Mouse (Mus musculus): Measurements from ENCODE around the gene Eno4. TPM values are rescaled to one million over a fixed set of nuclear protein-coding genes. Genes with fewer than 3 reads are reported as not detected.
A peak's percentile ranks its signal among the peaks of the same experiment; 100 is the strongest.

The Eno4 gene
- polyA plus RNA-seq, 1 experiment from 2014 or later = 2.7 TPM

- TF ChIP-seq CTCF (IDR thresholded peaks at IDR 0.05) (no peak), EP300 (IDR thresholded peaks at IDR 0.05) (no peak)
- Histone ChIP-seq H3K9ac (replicated peaks; ENCODE audit: low read depth) (no peak overlapping the region), H3K4me2 (replicated peaks; ENCODE audit: low read depth, low read length) (no peak overlapping the region; the same call in 1 of the 2 replicates), H3K27ac (ENCODE audit: low read length) (no peak overlapping the region), H3K36me3 (ENCODE audit: insufficient read depth, low read length) (no peaks in the 10 kb centered on the region), H3K4me1 (ENCODE audit: insufficient read depth, low read depth, low read length) (no peaks in the 10 kb centered on the region), H3K4me3 (ENCODE audit: low read depth, low read length) (peak overlapping the region; percentile 4; the same call in 1 of the 2 replicates), H3K27me3 (replicated peaks; ENCODE audit: insufficient read depth, low read length) (no peaks in the 10 kb centered on the region), H3K9me3 (ENCODE audit: low read length) (no peaks in the 10 kb centered on the region)
- ATAC-seq (no peak), DNase-seq (ENCODE audit: low spot score) (peak; percentile 10)
- 57% methylated on average over 13 of the region's 13 CpGs for WGBS
These were observed 36.3 kb downstream of the Eno4 start for GRCm38 (mm10) chr19:58979436-58980055.

- H3K4me2 ChIP-seq (replicated peaks; ENCODE audit: low read depth, low read length) = no peak overlapping the region; the same call in 1 of the 2 replicates
- H3K27ac ChIP-seq (ENCODE audit: low read length) = no peak overlapping the region
- no peaks in the 10 kb centered on the region for H3K36me3 ChIP-seq (ENCODE audit: insufficient read depth, low read length)
- ATAC-seq (no peak), DNase-seq (ENCODE audit: low spot score) (no peak)
- WGBS = 67% methylated on average over 5 of the region's 5 CpGs
- H3K4me3 ChIP-seq (ENCODE audit: low read depth, low read length) = 0 out of 2 replicates have a peak overlapping the region, but pooled peaks have one; percentile 4
- H3K9ac ChIP-seq (replicated peaks; ENCODE audit: low read depth) = no peak overlapping the region
- H3K9me3 ChIP-seq (ENCODE audit: low read length) = no peaks in the 10 kb centered on the region
- H3K27me3 ChIP-seq (replicated peaks; ENCODE audit: insufficient read depth, low read length) = no peaks in the 10 kb centered on the region
- no peaks in the 10 kb centered on the region for H3K4me1 ChIP-seq (ENCODE audit: insufficient read depth, low read depth, low read length)
- TF ChIP-seq CTCF (IDR thresholded peaks at IDR 0.05) = no peak
- no peak for TF ChIP-seq EP300 (IDR thresholded peaks at IDR 0.05)
These were observed 36.8 kb downstream of the Eno4 start for GRCm38 (mm10) chr19:58980056-58980440.

GRCm38 (mm10) chr19:58981571-58981970 is 38.3 kb downstream of the Eno4 start:
- Histone ChIP-seq H3K4me1 (ENCODE audit: insufficient read depth, low read depth, low read length) (no peaks in the 10 kb centered on the region), H3K9ac (replicated peaks; ENCODE audit: low read depth) (no peak overlapping the region), H3K4me2 (replicated peaks; ENCODE audit: low read depth, low read length) (no peak overlapping the region), H3K27me3 (replicated peaks; ENCODE audit: insufficient read depth, low read length) (no peaks in the 10 kb centered on the region), H3K36me3 (ENCODE audit: insufficient read depth, low read length) (no peaks in the 10 kb centered on the region), H3K4me3 (ENCODE audit: low read depth, low read length) (no peak overlapping the region), H3K9me3 (ENCODE audit: low read length) (no peaks in the 10 kb centered on the region), H3K27ac (ENCODE audit: low read length) (no peak overlapping the region)
- no peak for TF ChIP-seq EP300 (IDR thresholded peaks at IDR 0.05)
- 49% methylated on average over 9 of the region's 9 CpGs for WGBS
- DNase-seq (ENCODE audit: low spot score) = no peak
- no peak for ATAC-seq

GRCm38 (mm10) chr19:59002827-59003226 is 59.6 kb downstream of the Eno4 start:
- Histone ChIP-seq H3K27ac (ENCODE audit: low read length) (no peak overlapping the region), H3K4me3 (ENCODE audit: low read depth, low read length) (no peak overlapping the region), H3K4me2 (replicated peaks; ENCODE audit: low read depth, low read length) (no peak overlapping the region), H3K36me3 (ENCODE audit: insufficient read depth, low read length) (no peaks in the 10 kb centered on the region), H3K4me1 (ENCODE audit: insufficient read depth, low read depth, low read length) (no peaks in the 10 kb centered on the region), H3K27me3 (replicated peaks; ENCODE audit: insufficient read depth, low read length) (no peaks in the 10 kb centered on the region), H3K9ac (replicated peaks; ENCODE audit: low read depth) (no peak overlapping the region), H3K9me3 (ENCODE audit: low read length) (no peaks in the 10 kb centered on the region)
- DNase-seq (ENCODE audit: low spot score) (no peak), ATAC-seq (no peak)
- TF ChIP-seq EP300 (IDR thresholded peaks at IDR 0.05) = no peak
- no peak for TF ChIP-seq CTCF (IDR thresholded peaks at IDR 0.05)
- whole genome bisulfite sequencing = 88% methylated on average over 6 of the region's 6 CpGs

GRCm38 (mm10) chr19:59006577-59007340 is 63.5 kb downstream of the Eno4 start:
- H3K4me2 ChIP-seq (replicated peaks; ENCODE audit: low read depth, low read length) = no peak overlapping the region
- WGBS = 81% methylated on average over 15 of the region's 15 CpGs
- no peak for DNase-seq (ENCODE audit: low spot score)

GRCm38 (mm10) chr19:59010802-59011201 is 67.6 kb downstream of the Eno4 start:
- TF ChIP-seq CTCF (IDR thresholded peaks at IDR 0.05) = no peak
- no peak for TF ChIP-seq EP300 (IDR thresholded peaks at IDR 0.05)
- no peak for DNase-seq (ENCODE audit: low spot score)
- 66% methylated on average over 5 of the region's 5 CpGs for WGBS

More at GRCm38 (mm10) chr19:59006577-59007340, 63.5 kb downstream of the Eno4 start:
- no peak for ATAC-seq
- TF ChIP-seq CTCF (IDR thresholded peaks at IDR 0.05) (no peak), EP300 (IDR thresholded peaks at IDR 0.05) (no peak)
- no peaks in the 10 kb centered on the region for H3K9me3 ChIP-seq (ENCODE audit: low read length)
- no peaks in the 10 kb centered on the region for H3K27me3 ChIP-seq (replicated peaks; ENCODE audit: insufficient read depth, low read length)
- H3K4me3 ChIP-seq (ENCODE audit: low read depth, low read length) = no peak overlapping the region
- no peak overlapping the region for H3K9ac ChIP-seq (replicated peaks; ENCODE audit: low read depth)
- no peaks in the 10 kb centered on the region for H3K36me3 ChIP-seq (ENCODE audit: insufficient read depth, low read length)
- no peaks in the 10 kb centered on the region for H3K4me1 ChIP-seq (ENCODE audit: insufficient read depth, low read depth, low read length)
- no peak overlapping the region for H3K27ac ChIP-seq (ENCODE audit: low read length)

More at GRCm38 (mm10) chr19:59010802-59011201, 67.6 kb downstream of the Eno4 start:
- Histone ChIP-seq H3K27me3 (replicated peaks; ENCODE audit: insufficient read depth, low read length) (no peaks in the 10 kb centered on the region), H3K36me3 (ENCODE audit: insufficient read depth, low read length) (no peaks in the 10 kb centered on the region), H3K9me3 (ENCODE audit: low read length) (no peaks in the 10 kb centered on the region), H3K27ac (ENCODE audit: low read length) (no peak overlapping the region), H3K4me2 (replicated peaks; ENCODE audit: low read depth, low read length) (no peak overlapping the region), H3K4me1 (ENCODE audit: insufficient read depth, low read depth, low read length) (no peaks in the 10 kb centered on the region), H3K9ac (replicated peaks; ENCODE audit: low read depth) (no peak overlapping the region), H3K4me3 (ENCODE audit: low read depth, low read length) (no peak overlapping the region)
- ATAC-seq = no peak

Small RNA genes within 50 kb of the gene (microRNA-seq; reads per million reads assigned to microRNA genes)
- gene Mir3086 = 1.5 reads per million

Other genes with a start within 250 kb of the Eno4 start
- gene Pnliprp1, start 214.5 kb upstream of the Eno4 start, polyA plus RNA-seq (2015; fragmentation: Nextera tagmentation; extraction: Ambion mirVana) = 7.8 and 8.1 TPM in 2 replicates
- 0.10 and 0.23 TPM in 2 replicates for gene Pnliprp2, start 183.7 kb upstream of the Eno4 start, polyA plus RNA-seq (2015; fragmentation: Nextera tagmentation; extraction: Ambion mirVana)
- gene 1700019N19Rik, start 149.0 kb upstream of the Eno4 start, polyA plus RNA-seq (2015; fragmentation: Nextera tagmentation; extraction: Ambion mirVana) = not detected in 2 replicates
- gene Hspa12a, start 229 bp downstream of the Eno4 start, polyA plus RNA-seq (2015; fragmentation: Nextera tagmentation; extraction: Ambion mirVana) = 3.3 and 3.9 TPM in 2 replicates
- gene Shtn1, start 132.7 kb downstream of the Eno4 start, polyA plus RNA-seq (2015; fragmentation: Nextera tagmentation; extraction: Ambion mirVana) = 8.8 and 9.0 TPM in 2 replicates
- not detected in 2 replicates for gene Vax1, start 226.6 kb downstream of the Eno4 start, polyA plus RNA-seq (2015; fragmentation: Nextera tagmentation; extraction: Ambion mirVana)

Measured in lung, postnatal 0 days (tissue).